In genomic region chr2:119035397-119035745, GRCm38 (mm10) we compare ENCODE assay signal across 7 mouse cellular contexts. TPM values are rescaled to one million over a fixed set of nuclear protein-coding genes. Genes with fewer than 3 reads are reported as not detected.
A peak's percentile ranks its signal among the peaks of the same experiment; 100 is the strongest.
DNase-seq lines count a peak whose midpoint lies in the region; ATAC-seq and TF ChIP-seq lines count a peak whose summit lies in the region.

No protein-coding gene starts in this region.

- 11% methylated on average over 7 of the region's 7 CpGs for WGBS in lung, postnatal 0 days
- 6% methylated on average over 7 of the region's 7 CpGs for WGBS in forebrain, embryonic 13.5 days
- WGBS in liver, embryonic 11.5 days: 13% methylated on average over 7 of the region's 7 CpGs
- 8% methylated on average over 7 of the region's 7 CpGs for WGBS in stomach, embryonic 15.5 days

- TF ChIP-seq CTCF in lung, postnatal 0 days (IDR thresholded peaks at IDR 0.05): no peak

- peaks cover 16% of the 10 kb centered on the region; the same call in 1 of the 2 replicates for H3K36me3 ChIP-seq in lung, postnatal 0 days (ENCODE audit: insufficient read depth, low read length)
- H3K36me3 ChIP-seq in forebrain, embryonic 13.5 days (ENCODE audit: poor library complexity, severe bottlenecking): peaks cover 26% of the 10 kb centered on the region
- peaks cover 11% of the 10 kb centered on the region; the same call in 1 of the 2 replicates for H3K36me3 ChIP-seq in liver, embryonic 11.5 days (ENCODE audit: control insufficient read depth, insufficient read depth, low read length)
- peaks cover 15% of the 10 kb centered on the region for H3K36me3 ChIP-seq in stomach, embryonic 15.5 days

- no peak for DNase-seq in lung, postnatal 0 days (ENCODE audit: low spot score)
- DNase-seq in lung, postnatal 4 days: no peak
- DNase-seq in liver, embryonic 11.5 days (ENCODE audit: low spot score): no peak
- DNase-seq in layer of hippocampus, postnatal 14 days (ENCODE audit: low spot score in 2 of 2): no peak
- no peak for DNase-seq in B cell, adult 2 months

- H3K9me3 ChIP-seq in lung, postnatal 0 days (ENCODE audit: low read length): no peaks in the 10 kb centered on the region
- no peaks in the 10 kb centered on the region for H3K9me3 ChIP-seq in forebrain, embryonic 13.5 days (replicated peaks)
- H3K9me3 ChIP-seq in liver, embryonic 11.5 days (ENCODE audit: control insufficient read depth, low read length): no peaks in the 10 kb centered on the region
- no peaks in the 10 kb centered on the region for H3K9me3 ChIP-seq in stomach, embryonic 15.5 days

- no peaks in the 10 kb centered on the region for H3K27me3 ChIP-seq in lung, postnatal 0 days (replicated peaks; ENCODE audit: insufficient read depth, low read length)
- peaks cover 11% of the 10 kb centered on the region; the same call in 1 of the 2 replicates for H3K27me3 ChIP-seq in forebrain, embryonic 13.5 days
- H3K27me3 ChIP-seq in liver, embryonic 11.5 days (replicated peaks; ENCODE audit: control insufficient read depth, insufficient read depth, low read length): no peaks in the 10 kb centered on the region
- H3K27me3 ChIP-seq in stomach, embryonic 15.5 days (replicated peaks): no peaks in the 10 kb centered on the region

- H3K4me3 ChIP-seq in lung, postnatal 0 days (ENCODE audit: low read depth, low read length): peak overlapping the region; percentile 58
- H3K4me3 ChIP-seq in forebrain, embryonic 13.5 days: peak overlapping the region; percentile 88
- H3K4me3 ChIP-seq in liver, embryonic 11.5 days (ENCODE audit: low read depth, low read length): peak overlapping the region; percentile 99
- H3K4me3 ChIP-seq in stomach, embryonic 15.5 days (replicated peaks): peak overlapping the region; percentile 94

- TF ChIP-seq EP300 in lung, postnatal 0 days (IDR thresholded peaks at IDR 0.05): no peak

- peak overlapping the region; percentile 41 for H3K9ac ChIP-seq in lung, postnatal 0 days (replicated peaks; ENCODE audit: low read depth)
- H3K9ac ChIP-seq in forebrain, embryonic 13.5 days: peak overlapping the region; percentile 87
- H3K9ac ChIP-seq in liver, embryonic 11.5 days (ENCODE audit: low read depth, low read length): peak overlapping the region; percentile 95
- peak overlapping the region; percentile 83 for H3K9ac ChIP-seq in stomach, embryonic 15.5 days

- H3K4me1 ChIP-seq in lung, postnatal 0 days (ENCODE audit: insufficient read depth, low read depth, low read length): no peaks in the 10 kb centered on the region; the same call in 1 of the 2 replicates
- peaks cover 17% of the 10 kb centered on the region for H3K4me1 ChIP-seq in forebrain, embryonic 13.5 days
- H3K4me1 ChIP-seq in liver, embryonic 11.5 days (replicated peaks; ENCODE audit: control insufficient read depth, insufficient read depth, low read length): peaks cover 4% of the 10 kb centered on the region
- H3K4me1 ChIP-seq in stomach, embryonic 15.5 days: 0 out of 2 replicates have a peak, but pooled peaks cover 4% of the 10 kb centered on the region

- peak overlapping the region; percentile 57; the same call in 1 of the 2 replicates for H3K27ac ChIP-seq in lung, postnatal 0 days (ENCODE audit: low read length)
- H3K27ac ChIP-seq in forebrain, embryonic 13.5 days: peak overlapping the region; percentile 91
- H3K27ac ChIP-seq in liver, embryonic 11.5 days (ENCODE audit: low read depth, low read length): peak overlapping the region; percentile 84
- peak overlapping the region; percentile 88; the same call in 1 of the 2 replicates for H3K27ac ChIP-seq in stomach, embryonic 15.5 days

- H3K4me2 ChIP-seq in lung, postnatal 0 days (replicated peaks; ENCODE audit: low read depth, low read length): peak overlapping the region; percentile 84
- peak overlapping the region; percentile 83 for H3K4me2 ChIP-seq in forebrain, embryonic 13.5 days
- peak overlapping the region; percentile 85 for H3K4me2 ChIP-seq in liver, embryonic 11.5 days
- peak overlapping the region; percentile 78 for H3K4me2 ChIP-seq in stomach, embryonic 15.5 days

- ATAC-seq in lung, postnatal 0 days: no peak
- no peak; the same call in 1 of the 2 replicates for ATAC-seq in forebrain, embryonic 13.5 days
- ATAC-seq in liver, embryonic 11.5 days (replicated peaks; ENCODE audit: low FRiP score): no peak
- ATAC-seq in stomach, embryonic 15.5 days (ENCODE audit: insufficient read depth, low FRiP score, low read depth): 0 out of 2 replicates have a peak, but pooled peaks have one; percentile 6

RNA-seq across cellular contexts. Expression of gene Rpusd2, which starts 0.8 kb away (rescaled TPM):
- polyA plus RNA-seq in lung, postnatal 0 days (2015; fragmentation: Nextera tagmentation; extraction: Ambion mirVana): 1.1 and 1.3 TPM in 2 replicates
- polyA plus RNA-seq in forebrain, embryonic 13.5 days (2015; fragmentation: Nextera tagmentation; extraction: Ambion mirVana): 7.3 and 7.7 TPM in 2 replicates
- 7.4 and 7.7 TPM in 2 replicates for polyA plus RNA-seq in liver, embryonic 11.5 days (2014; fragmentation: Nextera tagmentation; extraction: Ambion mirVana)
- 3.9 and 4.1 TPM in 2 replicates for polyA plus RNA-seq in stomach, embryonic 15.5 days (2015; fragmentation: Nextera tagmentation; extraction: Ambion mirVana)
- total RNA-seq in layer of hippocampus, postnatal 14 days (2021): 1 to 10 TPM; 6.0 to 6.1 TPM

RNA-seq across cellular contexts. Expression of gene Ccdc32, which starts 6.2 kb away (rescaled TPM):
- polyA plus RNA-seq in lung, postnatal 0 days (2015; fragmentation: Nextera tagmentation; extraction: Ambion mirVana): 23.2 and 25.3 TPM in 2 replicates
- 31.1 and 33.8 TPM in 2 replicates for polyA plus RNA-seq in forebrain, embryonic 13.5 days (2015; fragmentation: Nextera tagmentation; extraction: Ambion mirVana)
- polyA plus RNA-seq in liver, embryonic 11.5 days (2014; fragmentation: Nextera tagmentation; extraction: Ambion mirVana): 24.8 and 26.5 TPM in 2 replicates
- polyA plus RNA-seq in stomach, embryonic 15.5 days (2015; fragmentation: Nextera tagmentation; extraction: Ambion mirVana): 22.3 and 24.7 TPM in 2 replicates
- total RNA-seq in layer of hippocampus, postnatal 14 days (2021): 10 to 100 TPM; 62.5 to 63.6 TPM

RNA-seq across cellular contexts. Expression of gene Knl1, which starts 11.5 kb away (rescaled TPM):
- polyA plus RNA-seq in lung, postnatal 0 days (2015; fragmentation: Nextera tagmentation; extraction: Ambion mirVana): 3.0 and 4.4 TPM in 2 replicates
- polyA plus RNA-seq in forebrain, embryonic 13.5 days (2015; fragmentation: Nextera tagmentation; extraction: Ambion mirVana): 65.5 and 66.6 TPM in 2 replicates
- polyA plus RNA-seq in liver, embryonic 11.5 days (2014; fragmentation: Nextera tagmentation; extraction: Ambion mirVana): 60.7 and 64.8 TPM in 2 replicates
- 52.2 and 57.6 TPM in 2 replicates for polyA plus RNA-seq in stomach, embryonic 15.5 days (2015; fragmentation: Nextera tagmentation; extraction: Ambion mirVana)
- 1 to 10 TPM in 1 of 2 experiments, under 1 TPM in 1; 0.95 to 1.2 TPM for total RNA-seq in layer of hippocampus, postnatal 14 days (2021)

Comparison
In these comparisons a context has a peak if more than half of its experiments do, and no peak if none do; other contexts are left out.
1. H3K9ac ChIP-seq: peak in every context shown above with its lines; median percentile 95 in liver, embryonic 11.5 days; 87 in forebrain, embryonic 13.5 days; 83 in stomach, embryonic 15.5 days; 41 in lung, postnatal 0 days.